Mouse (Mus musculus): Measurements from ENCODE around the gene Khdc4.

Gene Khdc4

GRCm38 (mm10) chr3:88719098-88719497, 33.5 kb downstream of the Khdc4 start:
- DNase-seq (ENCODE audit: low read depth, low spot score) = no peak

- no peak for DNase-seq (ENCODE audit: low read depth, low spot score)
Observed at GRCm38 (mm10) chr3:88736556-88736955, 51.0 kb downstream of the Khdc4 start.

- no peak for DNase-seq (ENCODE audit: low read depth, low spot score)
Observed at GRCm38 (mm10) chr3:88738641-88739040, 53.0 kb downstream of the Khdc4 start.

GRCm38 (mm10) chr3:88740147-88740546, 54.5 kb downstream of the Khdc4 start:
- no peak for DNase-seq (ENCODE audit: low read depth, low spot score)

- no peak for DNase-seq (ENCODE audit: low read depth, low spot score)
Observed at GRCm38 (mm10) chr3:88745534-88745933, 59.9 kb downstream of the Khdc4 start.

- no peak for DNase-seq (ENCODE audit: low read depth, low spot score)
Observed at GRCm38 (mm10) chr3:88746139-88746870, 60.7 kb downstream of the Khdc4 start.

GRCm38 (mm10) chr3:88746871-88747231, 61.2 kb downstream of the Khdc4 start:
- no peak for DNase-seq (ENCODE audit: low read depth, low spot score)

GRCm38 (mm10) chr3:88754283-88754682, 68.7 kb downstream of the Khdc4 start:
- no peak for DNase-seq (ENCODE audit: low read depth, low spot score)

GRCm38 (mm10) chr3:88755541-88755940, 69.9 kb downstream of the Khdc4 start:
- DNase-seq (ENCODE audit: low read depth, low spot score) = no peak

GRCm38 (mm10) chr3:88756276-88756675, 70.7 kb downstream of the Khdc4 start:
- no peak for DNase-seq (ENCODE audit: low read depth, low spot score)

- no peak for DNase-seq (ENCODE audit: low read depth, low spot score)
Observed at GRCm38 (mm10) chr3:88758045-88758500, 72.5 kb downstream of the Khdc4 start.

- no peak for DNase-seq (ENCODE audit: low read depth, low spot score)
Observed at GRCm38 (mm10) chr3:88761619-88762018, 76.0 kb downstream of the Khdc4 start.

GRCm38 (mm10) chr3:88762401-88762831, 76.8 kb downstream of the Khdc4 start:
- no peak for DNase-seq (ENCODE audit: low read depth, low spot score)

Data from embryo, embryonic 11.5 days (tissue).